Mouse (Mus musculus) MN1 (cell line): ENCODE measurements around the gene Olfr508.
"Not testable (repeated sequence)": the region's sequence is repeated elsewhere in the genome, so short reads cannot be mapped to it uniquely, and the experiment has no call there.

Source experiments
- DNase-seq: peaks from one replicate; pipeline ENCODE4 v3.0.0-alpha.2; 2016; ENCODE audit warnings: low spot score

Olfr508 gene

DNA sequence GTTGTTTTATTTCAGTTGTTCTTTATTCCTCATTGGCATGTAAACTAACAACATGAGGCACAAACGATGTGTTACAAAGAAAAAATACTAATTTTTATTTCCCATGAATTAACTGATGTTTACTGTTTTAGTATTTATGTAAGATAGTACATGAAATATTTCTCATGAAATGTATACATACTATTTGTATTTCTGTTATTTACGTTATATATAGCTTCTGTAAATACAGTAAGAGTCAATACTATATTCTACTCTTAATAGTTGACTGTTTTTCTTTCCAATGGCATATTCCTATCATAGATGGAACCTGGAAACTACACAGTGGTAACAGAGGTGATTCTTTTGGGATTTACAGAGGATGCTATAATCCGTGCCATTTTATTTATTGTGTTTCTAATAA is at the start of gene Olfr508:
TSS of gene Olfr508 (plus strand) at position 301 of the 400 bp plus-strand sequence.
- DNase-seq = no peak

DNA sequence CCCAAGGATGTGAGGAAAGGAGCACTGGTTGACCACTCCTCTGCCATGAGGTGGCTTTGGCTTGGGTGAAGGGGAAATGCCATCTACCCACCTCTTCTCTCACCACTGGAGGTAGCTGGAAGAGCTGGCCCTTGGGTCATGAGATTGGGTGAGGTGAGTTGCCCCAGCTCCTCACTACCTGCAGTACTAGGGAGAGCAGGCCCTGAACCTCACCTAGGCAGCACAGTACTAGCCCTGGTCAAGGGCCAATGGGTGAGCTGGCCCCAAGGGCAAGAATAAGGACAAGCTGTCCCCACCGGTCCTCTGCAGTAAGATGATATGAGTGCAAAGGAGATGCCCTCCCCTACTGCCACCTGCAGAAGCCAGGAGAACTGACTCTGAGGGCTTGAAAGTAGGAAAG is 40.0 kb upstream of the Olfr508 start:
- DNase-seq = no peak

DNA sequence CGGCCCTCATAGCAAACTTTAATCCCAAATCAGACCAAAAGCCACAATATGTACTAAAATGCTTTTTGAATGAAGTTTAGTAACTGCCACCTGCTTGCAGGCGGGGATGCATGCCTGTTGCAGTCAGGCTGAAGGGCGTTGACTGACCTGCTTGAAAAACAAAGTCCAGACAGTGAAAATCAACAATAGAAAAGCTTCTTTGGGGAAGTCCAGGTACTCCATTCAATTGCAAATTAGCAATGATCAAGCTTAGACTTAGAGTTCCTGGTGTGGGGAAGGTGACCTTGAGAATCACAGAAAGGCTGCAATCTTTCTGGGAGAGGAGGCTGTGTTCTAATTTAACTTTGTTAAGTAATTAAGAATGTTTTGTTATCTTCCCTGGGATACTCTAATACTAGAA is 27.9 kb upstream of the Olfr508 start:
- not testable (repeated sequence) for DNase-seq

DNA sequence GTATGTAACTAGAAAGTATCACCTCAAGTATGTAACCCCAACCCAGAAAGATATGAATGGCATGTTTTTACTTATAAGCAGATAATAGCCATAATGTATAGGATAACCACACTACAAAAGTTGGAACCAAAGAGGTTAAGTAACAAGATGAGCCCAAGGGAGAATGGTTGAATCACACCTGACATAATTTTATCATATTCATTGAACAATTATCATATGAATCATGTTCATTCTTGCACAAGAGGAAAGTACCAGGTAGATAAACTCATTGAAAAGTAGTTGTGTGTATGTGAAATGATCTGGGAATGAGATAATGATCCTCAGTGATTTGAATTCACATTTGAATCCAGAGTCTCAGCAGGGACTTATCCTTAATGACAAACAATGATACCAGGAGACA is 19.3 kb upstream of the Olfr508 start, which contains the start of gene Olfr506:
TSS of gene Olfr506 (plus strand) at position 301 of the 400 bp plus-strand sequence.
- no peak for DNase-seq

DNA sequence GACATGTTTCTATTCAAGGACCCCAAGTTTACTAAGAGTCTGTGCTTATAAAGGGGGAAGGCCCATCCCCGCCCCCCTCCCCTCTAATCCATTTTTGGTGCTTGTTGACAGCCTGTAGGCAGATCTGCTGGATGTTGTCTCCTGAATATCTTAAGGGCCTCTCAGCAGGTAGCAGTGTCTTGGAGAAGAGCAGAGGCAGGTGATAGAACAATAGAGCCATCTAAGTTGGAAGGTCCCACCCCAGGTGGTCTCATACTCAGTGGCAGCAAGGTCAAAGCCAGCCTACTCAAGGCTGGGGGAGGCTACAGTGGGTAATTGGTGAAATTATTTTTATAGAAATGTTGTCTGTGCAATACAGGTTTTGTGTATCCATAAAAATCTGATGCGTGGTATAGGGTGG is 15.7 kb upstream of the Olfr508 start:
- no peak for DNase-seq

DNA sequence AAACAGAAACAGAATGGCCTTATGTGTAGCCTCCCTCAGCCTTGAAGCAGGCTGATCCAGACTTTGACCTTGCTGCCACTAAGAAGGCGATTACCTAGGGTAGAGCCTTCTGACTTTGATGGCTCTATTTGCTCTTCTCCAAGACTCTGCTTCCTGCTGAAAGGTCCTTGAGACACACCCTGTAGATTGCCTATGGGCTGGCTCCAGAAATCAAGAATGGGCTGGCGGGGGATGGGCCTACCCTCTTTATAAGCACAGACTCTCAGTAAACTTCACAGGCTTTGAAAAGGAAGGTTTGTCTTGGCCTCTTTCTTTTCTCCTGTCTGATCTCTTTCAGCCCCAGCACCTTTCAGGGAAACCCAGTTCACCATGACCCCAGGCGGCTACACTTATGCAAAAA is 13.0 kb upstream of the Olfr508 start:
- not testable (repeated sequence) for DNase-seq

DNA sequence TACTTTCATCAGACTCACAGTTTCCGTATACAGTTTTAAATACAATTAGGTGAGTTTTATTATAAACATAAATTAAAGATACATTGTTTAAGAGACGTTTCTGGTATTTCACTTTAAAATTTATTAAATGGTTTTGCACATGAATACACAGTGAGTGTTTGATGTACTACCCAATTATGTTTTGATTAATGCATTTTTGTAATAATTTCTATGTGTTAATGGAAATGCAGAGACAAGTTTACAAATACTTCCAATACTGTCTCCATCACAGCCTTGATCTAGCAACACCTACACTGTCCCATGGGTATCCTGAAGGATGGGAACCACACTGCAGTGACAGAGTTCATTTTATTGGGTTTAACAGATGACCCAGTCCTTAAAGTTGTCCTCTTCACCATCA is 8.3 kb upstream of the Olfr508 start, which contains the start of gene Olfr507:
TSS of gene Olfr507 (plus strand) at position 301 of the 400 bp plus-strand sequence.
- no peak for DNase-seq

DNA sequence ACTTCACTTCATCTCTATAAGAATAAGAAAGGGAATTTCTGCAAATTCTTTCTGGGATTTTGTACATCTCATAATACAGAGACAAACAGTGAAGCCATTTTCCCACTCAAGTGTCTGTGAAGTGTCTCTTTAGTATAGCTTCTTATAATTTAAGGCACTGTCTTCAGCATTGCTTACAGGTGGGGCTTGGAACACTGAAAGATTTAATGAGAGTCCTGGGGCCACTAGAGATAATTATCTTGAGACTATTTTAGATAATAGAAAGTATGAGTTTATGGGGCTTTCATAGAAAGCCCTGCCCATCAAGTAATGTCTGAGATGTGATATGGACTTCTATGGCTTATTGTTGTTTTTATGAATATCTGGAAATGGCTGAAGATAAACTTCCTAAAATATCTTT is 22.0 kb downstream of the Olfr508 start, which contains the start of gene Olfr509:
TSS of gene Olfr509 (minus strand) at position 101 of the 400 bp plus-strand sequence.
- no peak for DNase-seq

DNA sequence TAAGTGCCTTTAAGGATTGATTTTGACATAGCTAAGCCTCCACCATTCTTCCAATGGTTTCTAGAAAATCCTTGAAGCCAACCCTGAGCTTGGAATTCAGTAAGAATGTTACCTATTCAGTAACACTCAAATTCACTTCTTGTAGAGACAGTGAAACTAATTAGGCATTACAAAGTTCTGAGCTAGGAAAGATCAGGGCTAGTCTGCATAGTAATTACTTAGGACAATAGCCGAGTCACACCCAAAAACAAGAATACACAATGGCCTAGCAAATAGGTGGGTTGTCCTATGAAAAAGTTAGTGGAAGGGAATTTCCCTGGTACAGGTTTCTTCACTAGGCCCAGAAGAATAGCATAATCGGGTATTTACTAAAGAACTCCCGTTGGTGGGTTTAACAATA is 32.6 kb downstream of the Olfr508 start:
- DNase-seq = no peak

DNA sequence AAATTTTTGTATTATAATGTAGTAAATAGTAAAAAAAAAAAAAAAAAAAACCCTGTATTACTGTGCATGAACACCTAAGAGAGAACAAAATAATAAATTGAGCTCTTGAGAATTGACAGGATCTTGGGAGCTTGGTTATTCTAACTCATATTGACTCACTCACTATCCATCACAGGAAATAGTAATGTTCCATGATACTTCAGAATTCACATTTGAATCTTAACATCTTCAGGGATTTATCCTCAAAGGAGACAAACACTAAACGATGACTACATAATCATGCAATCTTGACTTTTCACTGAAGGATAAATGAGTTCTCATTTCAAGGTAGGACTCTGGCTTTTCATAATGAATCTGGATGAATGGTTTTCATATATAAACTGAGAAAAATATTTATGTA is 36.3 kb downstream of the Olfr508 start, which contains the start of gene Olfr510:
TSS of gene Olfr510 (plus strand) at position 301 of the 400 bp plus-strand sequence.
- DNase-seq = no peak

DNA sequence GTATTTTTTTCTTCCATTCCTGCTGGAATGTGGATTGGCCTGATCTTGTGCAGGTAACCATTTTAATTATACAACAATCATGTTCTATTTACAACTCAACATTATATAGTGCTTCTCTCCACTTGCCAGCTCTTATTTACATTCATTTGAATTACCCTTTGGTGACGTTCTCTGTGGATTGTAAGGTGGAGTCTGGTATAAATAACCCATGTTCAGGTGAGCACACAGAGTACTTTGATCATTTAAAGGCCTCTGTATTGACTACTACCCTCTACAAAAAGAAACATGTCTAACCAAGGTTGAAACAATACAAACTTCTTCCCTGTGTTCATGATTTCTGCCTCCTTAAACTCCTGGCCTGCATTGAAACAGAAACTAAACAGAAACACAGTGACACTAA is 41.3 kb downstream of the Olfr508 start:
- no peak for DNase-seq

DNA sequence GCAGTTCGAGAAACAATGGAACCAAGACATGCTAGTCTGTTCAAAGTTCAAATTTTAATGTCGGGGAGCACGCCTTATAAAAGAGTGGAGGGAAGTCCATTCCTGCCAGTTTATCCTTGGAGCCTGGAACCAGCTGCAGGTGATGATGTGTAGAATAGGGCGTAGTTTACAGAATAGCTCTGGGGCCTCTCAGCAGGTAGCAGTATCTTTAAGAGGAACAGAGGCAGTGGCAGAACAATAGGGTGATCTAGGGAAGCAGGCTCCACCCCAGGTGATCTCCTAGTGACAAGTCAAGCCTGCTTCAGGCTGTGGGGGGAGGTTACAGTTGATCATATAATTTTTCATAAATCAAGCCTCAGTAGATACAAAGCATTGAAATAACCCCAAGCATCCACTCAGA is 49.1 kb downstream of the Olfr508 start:
- DNase-seq = no peak
